Mouse (Mus musculus): ENCODE data around the gene 6030408B16Rik.
"Not testable (repeated sequence)": the region's sequence is repeated elsewhere in the genome, so short reads cannot be mapped to it uniquely, and the experiment has no call there.

Gene 6030408B16Rik

GRCm38 (mm10) chr15:101318889-101319765 lies 26.1 kb downstream of the 6030408B16Rik start:
- no peak for DNase-seq (ENCODE audit: extremely low read depth, insufficient read length, low spot score)

GRCm38 (mm10) chr15:101320010-101320617 lies 27.1 kb downstream of the 6030408B16Rik start:
- DNase-seq (ENCODE audit: extremely low read depth, insufficient read length, low spot score) = no peak

GRCm38 (mm10) chr15:101320618-101321041 lies 27.6 kb downstream of the 6030408B16Rik start:
- DNase-seq (ENCODE audit: extremely low read depth, insufficient read length, low spot score) = peak; percentile 45

- no peak for DNase-seq (ENCODE audit: extremely low read depth, insufficient read length, low spot score)
Measured at GRCm38 (mm10) chr15:101321126-101321525, 28.1 kb downstream of the 6030408B16Rik start.

- no peak for DNase-seq (ENCODE audit: extremely low read depth, insufficient read length, low spot score)
Measured at GRCm38 (mm10) chr15:101322106-101322505, 29.1 kb downstream of the 6030408B16Rik start.

GRCm38 (mm10) chr15:101322640-101323039 lies 29.6 kb downstream of the 6030408B16Rik start:
- DNase-seq (ENCODE audit: extremely low read depth, insufficient read length, low spot score) = no peak

GRCm38 (mm10) chr15:101323511-101323910 lies 30.5 kb downstream of the 6030408B16Rik start:
- DNase-seq (ENCODE audit: extremely low read depth, insufficient read length, low spot score) = no peak

GRCm38 (mm10) chr15:101324409-101324808 lies 31.4 kb downstream of the 6030408B16Rik start:
- not testable (repeated sequence) for DNase-seq (ENCODE audit: extremely low read depth, insufficient read length, low spot score)

- DNase-seq (ENCODE audit: extremely low read depth, insufficient read length, low spot score) = no peak
Measured at GRCm38 (mm10) chr15:101325991-101326534, 33.1 kb downstream of the 6030408B16Rik start.

GRCm38 (mm10) chr15:101327282-101327681 lies 34.3 kb downstream of the 6030408B16Rik start:
- peak; percentile 84 for DNase-seq (ENCODE audit: extremely low read depth, insufficient read length, low spot score)

GRCm38 (mm10) chr15:101328876-101329563 lies 36.0 kb downstream of the 6030408B16Rik start:
- DNase-seq (ENCODE audit: extremely low read depth, insufficient read length, low spot score) = peak; percentile 76

GRCm38 (mm10) chr15:101329564-101329892 lies 36.5 kb downstream of the 6030408B16Rik start:
- DNase-seq (ENCODE audit: extremely low read depth, insufficient read length, low spot score) = peak; percentile 87

- DNase-seq (ENCODE audit: extremely low read depth, insufficient read length, low spot score) = peak; percentile 55
Measured at GRCm38 (mm10) chr15:101331090-101331489, 38.1 kb downstream of the 6030408B16Rik start.

GRCm38 (mm10) chr15:101332370-101332769 lies 39.4 kb downstream of the 6030408B16Rik start:
- no peak for DNase-seq (ENCODE audit: extremely low read depth, insufficient read length, low spot score)

GRCm38 (mm10) chr15:101333165-101333564 lies 40.2 kb downstream of the 6030408B16Rik start:
- no peak for DNase-seq (ENCODE audit: extremely low read depth, insufficient read length, low spot score)

- DNase-seq (ENCODE audit: extremely low read depth, insufficient read length, low spot score) = no peak
Measured at GRCm38 (mm10) chr15:101333648-101334047, 40.6 kb downstream of the 6030408B16Rik start.

GRCm38 (mm10) chr15:101336474-101337174 lies 43.6 kb downstream of the 6030408B16Rik start:
- peak; percentile 93 for DNase-seq (ENCODE audit: extremely low read depth, insufficient read length, low spot score)

GRCm38 (mm10) chr15:101338359-101338758 lies 45.3 kb downstream of the 6030408B16Rik start:
- DNase-seq (ENCODE audit: extremely low read depth, insufficient read length, low spot score) = no peak

- peak; percentile 65 for DNase-seq (ENCODE audit: extremely low read depth, insufficient read length, low spot score)
Measured at GRCm38 (mm10) chr15:101339537-101339936, 46.5 kb downstream of the 6030408B16Rik start.

GRCm38 (mm10) chr15:101341797-101342515 lies 48.9 kb downstream of the 6030408B16Rik start:
- DNase-seq (ENCODE audit: extremely low read depth, insufficient read length, low spot score) = peak; percentile 57
